Mouse (Mus musculus) R1 (cell line): ENCODE measurements at regions not wholly inside any gene's neighbourhood (a gene's known extent, or its start where the extent isn't known, plus 50 kb on each side); places are given as distances from the start of the nearest gene placed in this dataset.

Experiments
- DNase-seq: peaks from one replicate; pipeline ENCODE4 v3.0.0-alpha.2; 2018; ENCODE audit warnings: low read depth, low spot score

DNA sequence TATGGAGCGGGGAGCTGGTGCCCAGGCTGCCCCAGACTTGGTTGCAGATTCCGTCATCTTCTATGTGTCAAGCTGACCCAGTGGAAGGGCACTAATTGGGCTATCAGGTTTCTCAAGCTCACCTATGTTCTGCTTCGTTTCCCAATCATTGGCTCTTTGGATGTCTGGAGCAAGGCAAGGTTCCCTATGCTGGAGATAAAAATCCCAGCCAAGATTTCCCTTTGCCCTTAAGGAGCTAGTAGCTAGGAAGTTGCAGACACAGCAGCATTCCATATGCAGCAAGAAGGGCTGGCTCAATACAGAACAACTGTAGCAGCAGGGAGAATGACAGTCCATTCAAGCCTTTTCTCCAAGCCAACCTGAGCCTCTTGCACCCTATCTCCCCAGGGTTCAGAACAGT is 159.2 kb upstream of the Zfp706 start:
- DNase-seq: no peak

DNA sequence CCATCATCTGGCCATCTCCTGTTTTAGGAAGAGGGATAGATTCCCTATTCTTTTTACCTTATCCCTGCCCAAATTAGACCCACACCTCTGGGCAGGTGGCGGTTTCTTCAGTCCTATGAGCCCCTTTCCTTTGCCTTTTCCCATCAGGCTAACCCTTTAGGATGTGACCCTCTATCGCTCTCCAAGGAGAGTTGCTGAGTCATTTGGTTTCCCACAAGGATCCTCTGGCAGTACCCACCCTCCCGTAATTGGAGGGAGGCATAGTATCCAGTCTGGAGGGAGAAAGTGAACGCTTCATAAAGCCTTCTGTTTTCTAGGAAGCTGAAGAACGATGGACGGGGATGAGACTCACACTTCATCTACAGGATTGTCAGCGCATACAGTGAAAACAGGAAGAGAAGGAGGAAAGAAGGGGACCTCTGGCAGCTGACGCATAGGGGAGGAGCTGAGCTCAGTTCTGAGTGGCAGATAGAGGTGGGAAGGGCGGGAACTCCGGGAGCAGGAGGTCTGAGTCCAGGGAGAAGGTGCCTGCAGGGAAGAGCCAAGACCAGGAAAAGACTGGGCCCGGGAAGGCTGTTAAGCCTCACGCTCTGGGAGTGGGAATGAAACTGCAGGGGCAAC is 158.4 kb upstream of the Zfp706 start:
- peak; percentile 86 for DNase-seq

DNA sequence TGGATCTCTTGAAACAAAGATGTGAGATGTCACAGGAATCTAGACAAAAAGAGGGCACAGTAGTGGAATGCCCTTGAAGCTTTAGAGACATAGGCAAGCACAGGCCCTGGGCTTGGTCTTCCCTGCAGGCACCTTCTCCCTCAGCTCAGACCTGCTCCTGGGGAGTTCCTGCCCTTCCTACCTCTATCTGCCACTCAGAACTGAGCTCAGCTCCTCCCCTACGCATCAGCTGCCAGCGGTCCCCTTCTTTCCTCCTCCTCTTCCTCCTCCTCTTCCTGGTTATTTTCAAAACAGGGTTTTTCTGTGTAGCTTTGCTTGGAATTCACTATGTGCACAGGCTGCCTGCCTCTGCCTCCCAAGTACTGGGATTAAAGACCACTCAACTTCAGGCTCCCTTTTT is 157.6 kb upstream of the Zfp706 start:
- no peak for DNase-seq

DNA sequence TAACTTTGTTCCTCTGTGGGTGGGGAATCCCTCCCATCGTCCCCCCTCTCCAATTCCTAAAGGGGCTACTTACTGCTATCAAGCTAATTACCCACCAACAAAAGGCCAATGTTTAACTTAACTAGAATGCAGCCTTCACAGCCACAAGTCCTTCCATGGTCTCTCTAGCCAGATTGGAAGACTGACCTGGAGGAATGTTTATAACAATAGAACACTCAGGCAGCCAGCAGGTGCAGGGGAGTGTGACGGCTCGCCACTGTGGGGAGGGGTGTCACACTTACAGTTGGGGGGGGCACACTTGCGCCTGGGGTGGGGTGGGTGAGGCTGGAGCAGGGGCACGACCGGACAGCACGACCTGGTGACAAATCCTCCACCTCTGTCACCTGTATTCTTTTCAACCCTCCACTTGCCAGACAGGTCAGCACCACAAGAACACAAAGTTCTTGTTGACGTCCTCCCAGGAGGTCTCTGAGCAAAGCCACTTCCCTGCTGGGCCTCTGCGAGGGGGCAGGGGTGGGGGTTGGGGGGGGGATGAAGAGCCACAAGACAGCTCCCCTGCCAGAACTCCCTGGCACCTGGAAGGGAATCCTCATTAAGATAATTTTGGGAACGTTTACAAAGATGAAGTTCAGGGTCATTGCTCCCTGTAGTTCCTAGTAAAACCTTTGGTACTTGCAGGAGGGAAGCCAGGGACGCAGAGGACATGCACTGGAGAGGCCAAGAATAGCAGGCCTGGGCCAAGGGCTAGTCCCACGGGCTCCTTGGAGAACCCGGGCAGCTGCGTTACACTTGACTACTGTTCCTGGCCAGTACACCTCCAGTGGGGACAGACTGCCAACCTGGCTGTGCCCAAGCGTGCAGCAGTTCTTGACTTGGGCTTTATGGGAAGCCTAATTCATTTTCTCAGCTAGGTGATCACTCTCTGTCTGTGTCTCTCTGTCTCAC is 156.9 kb upstream of the Zfp706 start:
- DNase-seq: peak; percentile 35

DNA sequence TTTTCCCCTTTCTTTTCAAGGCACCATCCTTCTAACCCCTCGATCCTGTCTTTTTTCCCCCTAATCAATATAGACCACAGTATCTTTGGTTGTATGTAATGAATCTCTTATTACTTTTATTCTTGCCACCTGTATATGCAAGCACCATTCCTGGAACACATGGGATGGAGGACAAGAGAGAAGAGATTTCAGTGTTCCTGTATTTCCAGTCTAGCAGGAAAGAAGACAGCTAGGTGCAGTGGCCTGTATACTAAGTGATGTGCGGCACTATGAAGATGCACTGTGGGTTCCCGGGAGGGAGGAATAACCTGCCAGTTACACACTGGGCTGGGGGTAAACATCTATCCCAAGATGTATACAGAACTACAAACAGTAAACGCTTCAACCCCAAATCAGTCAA is 152.4 kb upstream of the Zfp706 start:
- DNase-seq: no peak

DNA sequence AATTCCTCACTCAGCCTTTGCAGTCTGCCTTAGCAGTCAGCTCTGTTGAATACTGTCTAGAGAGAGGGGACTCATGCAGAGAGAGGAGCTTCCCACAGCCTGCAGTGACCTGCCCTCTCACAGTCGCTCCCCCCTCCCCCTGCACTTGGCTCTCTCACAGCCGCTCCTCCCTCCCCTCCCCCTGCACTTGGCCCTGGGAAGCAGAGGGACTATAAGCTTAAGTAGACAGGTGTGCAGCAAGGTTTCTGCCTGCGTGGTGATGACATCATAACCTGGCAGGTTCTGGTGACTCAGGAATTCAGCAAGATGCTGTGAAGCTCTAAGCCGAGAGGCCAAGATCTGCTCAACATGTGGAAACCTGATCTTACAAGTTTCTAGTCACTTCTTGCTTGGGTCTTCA is 151.8 kb upstream of the Zfp706 start:
- peak; percentile 55 for DNase-seq

DNA sequence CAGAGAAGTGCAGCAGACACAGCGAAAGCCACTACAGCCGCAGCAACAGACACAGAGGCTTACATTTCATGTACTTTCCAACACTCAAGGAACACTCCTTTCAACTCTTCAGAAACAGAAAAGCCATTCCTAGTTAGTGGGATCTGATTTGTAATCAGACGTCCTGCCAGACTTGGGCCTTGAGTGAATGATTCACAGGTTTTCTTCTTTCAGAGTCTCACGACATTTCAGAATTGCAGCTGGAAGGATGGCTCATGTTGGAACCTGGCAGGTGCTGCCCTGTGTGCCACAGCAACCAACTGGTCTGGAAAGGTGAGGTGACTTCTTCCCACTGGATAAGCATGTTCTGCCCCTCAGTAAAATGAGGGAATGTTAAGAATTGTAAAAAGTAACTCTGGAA is 149.8 kb upstream of the Zfp706 start:
- DNase-seq: no peak

DNA sequence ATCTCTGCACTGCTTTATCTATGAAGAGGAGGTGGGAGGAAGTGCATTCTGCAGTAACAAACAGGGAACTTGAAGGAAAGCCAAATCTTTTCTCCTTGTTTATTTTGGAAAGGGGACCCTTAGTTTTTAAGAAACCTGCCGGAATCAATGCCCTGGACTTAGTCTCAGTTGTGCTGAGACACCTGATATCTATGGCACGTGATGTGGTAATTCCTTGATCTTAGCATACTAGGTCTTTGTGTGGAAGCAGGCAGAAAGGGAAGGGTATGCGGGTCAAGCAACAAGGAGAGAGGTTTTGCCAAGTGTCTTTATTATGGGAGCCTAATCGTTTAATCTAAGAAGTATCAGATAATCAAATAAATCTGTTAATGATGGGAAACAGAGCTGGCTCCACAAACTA is 147.4 kb upstream of the Zfp706 start:
- no peak for DNase-seq

DNA sequence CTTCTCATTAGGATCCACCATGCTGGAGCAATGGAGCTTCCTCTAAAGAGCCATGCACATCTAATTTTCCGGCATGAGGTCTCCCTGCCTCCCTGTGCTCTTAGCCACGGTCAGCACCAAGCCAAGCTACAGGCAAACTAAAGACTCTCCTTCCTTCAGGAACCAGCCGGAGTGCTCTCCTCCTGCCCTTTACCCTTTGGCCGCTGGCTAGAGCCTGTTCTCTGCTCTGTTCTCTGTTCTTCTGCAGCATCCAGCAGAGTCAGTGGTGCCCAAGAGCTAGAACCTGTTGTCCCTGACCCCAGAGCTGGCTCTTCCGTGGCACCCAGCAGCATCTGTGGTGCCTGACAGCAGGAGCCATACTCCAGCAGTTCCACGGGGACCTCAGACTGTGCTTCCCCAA is 145.6 kb upstream of the Zfp706 start:
- DNase-seq: no peak

DNA sequence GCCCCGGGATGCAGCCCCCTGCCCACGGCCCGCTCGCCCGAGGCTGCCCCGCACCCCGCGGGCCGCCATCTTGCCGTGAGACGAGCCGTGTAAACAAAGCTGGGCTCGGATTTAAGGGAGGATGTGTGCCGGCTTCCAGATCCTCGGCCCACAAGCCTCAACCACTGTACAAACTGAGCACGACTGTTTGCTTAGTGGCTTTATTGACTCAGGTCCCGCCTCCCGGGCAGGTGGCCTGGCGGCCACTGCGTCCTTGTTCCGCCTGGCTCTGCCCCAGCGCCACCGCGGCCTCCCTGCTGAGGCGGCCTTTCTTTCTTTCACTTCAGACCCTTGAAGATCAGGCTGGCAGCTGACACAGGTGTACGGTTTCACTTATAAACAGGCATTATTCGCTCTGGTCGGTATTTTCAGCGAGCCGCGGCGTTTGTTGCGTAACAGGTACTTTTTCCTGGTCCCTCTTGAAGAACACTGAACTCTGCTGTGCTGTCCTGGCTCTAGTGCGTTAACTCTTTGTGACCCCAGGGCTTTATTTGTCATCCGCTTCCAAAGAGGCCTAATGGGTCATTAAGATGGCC is 128.1 kb upstream of the Zfp706 start:
- peak; percentile 58 for DNase-seq

DNA sequence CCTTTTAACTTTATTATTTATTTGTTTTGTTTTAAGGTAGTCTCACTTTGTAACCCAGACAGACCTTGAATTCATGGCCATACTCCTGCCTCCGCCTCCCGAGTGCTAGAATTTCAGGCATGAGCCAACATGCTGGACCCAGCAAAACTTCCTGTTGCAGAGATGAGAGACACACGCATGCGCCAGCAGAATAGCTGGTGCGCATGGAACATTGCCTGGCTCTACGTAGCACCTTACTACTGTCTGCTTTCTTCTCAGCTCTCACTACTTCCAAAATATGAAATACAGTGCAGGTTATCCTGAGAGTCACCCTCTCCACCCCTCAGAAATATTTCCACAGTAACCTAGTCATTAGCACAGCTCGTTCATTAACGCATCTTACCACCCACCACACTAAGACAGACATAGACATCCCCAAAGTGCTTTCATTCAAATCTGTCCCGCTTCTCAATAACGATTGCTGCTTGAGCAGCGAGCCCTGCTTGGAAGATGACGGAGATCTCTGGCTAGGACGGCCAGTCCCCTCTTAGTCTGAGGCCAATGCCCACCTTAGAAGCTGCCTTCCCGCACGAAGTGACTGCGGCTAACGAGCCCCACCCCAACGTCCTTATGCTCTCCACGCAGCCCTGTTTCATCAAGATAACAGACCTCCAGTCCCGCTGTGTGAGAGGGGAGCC is 127.5 kb upstream of the Zfp706 start:
- DNase-seq: peak; percentile 48

DNA sequence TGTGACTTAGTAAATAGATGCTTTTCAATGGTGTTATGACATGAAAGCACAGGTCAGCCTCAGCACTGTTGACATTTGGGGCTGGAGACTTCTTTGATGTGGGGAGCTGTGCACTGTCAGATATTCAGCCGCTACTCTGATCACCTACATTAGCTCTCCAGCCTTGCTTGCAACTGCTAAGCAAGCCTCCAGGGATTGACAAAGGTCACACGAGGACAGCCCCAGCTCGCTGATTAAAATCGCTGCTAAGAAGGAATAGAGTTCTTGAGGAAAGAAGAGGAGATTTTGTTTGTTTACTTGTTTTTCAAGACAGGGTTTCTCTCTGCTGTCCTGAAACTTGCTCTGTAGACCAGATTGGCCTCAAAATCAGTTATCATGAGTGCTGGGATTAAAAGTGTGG is 126.8 kb upstream of the Zfp706 start:
- no peak for DNase-seq

DNA sequence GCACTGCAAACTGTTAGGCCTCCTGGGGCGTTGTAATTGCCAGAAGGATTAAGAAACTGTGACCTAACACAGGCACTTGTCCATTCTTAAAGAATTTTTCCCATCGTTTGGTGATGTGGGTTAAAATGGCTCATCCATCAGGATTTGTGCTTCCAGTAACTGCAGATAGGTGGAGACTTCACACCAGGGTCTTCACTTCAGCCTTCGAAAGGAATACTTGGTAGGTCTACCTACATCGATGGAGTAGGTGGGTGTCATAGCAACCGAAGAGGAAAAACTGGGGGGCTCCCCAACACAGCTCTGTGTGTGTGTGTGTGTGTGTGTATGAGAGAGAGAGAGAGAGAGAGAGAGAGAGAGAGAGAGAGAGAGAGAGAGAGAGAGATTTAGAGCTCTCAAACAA is 126.3 kb upstream of the Zfp706 start:
- peak; percentile 66 for DNase-seq

DNA sequence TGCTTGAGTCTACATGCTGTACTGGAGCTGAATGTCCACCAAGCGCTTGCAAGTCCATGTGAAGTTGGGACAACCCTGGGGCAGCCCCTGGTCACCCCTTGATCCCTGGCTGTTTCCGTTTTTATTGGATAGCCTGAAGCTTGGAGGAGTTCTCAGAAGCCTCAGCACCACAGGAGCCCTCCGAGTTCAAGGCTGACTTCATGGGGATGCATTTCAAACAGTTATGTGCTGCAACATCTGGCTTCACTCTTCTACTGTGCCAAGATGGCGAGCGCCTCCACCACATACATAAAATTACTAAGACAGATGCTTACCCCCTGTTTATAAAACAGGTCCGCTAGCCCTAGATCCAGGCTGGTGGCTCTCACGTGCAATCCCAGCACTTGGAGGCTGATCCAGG is 120.1 kb upstream of the Zfp706 start:
- DNase-seq: no peak

DNA sequence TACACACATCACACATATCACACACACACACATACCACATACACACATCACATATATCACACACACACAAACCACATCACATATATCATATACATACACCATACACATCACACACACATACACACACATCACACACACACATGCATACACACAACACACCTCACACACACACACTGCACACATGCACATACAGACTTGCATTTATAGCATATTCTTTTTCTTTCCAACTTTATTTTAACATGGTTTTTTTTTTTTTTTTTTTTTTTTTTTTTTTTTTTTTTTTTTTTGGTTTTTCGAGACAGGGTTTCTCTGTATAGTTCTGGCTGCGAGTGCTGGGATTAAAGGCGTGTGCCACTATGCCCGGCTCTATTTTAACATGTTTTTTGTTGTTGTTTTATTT is 119.6 kb upstream of the Zfp706 start:
- DNase-seq: no peak

DNA sequence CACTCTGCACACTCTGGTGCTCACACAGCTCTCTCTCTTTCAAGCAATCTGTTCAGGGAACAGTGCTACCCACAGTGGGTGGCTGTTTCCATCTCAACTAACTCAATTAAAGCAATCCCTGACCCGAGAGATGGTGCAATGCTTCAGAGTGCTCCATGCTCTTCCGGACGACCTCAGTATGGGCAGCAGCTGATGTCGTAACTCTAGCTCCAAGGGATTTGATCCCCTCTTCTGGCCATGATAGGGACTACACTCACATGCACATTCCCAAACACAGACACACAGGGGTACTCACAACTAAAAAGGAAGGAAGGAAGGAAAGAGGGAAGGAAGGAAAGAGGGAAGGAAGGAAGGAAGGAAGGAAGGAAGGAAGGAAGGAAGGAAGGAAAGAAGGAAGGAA is 118.2 kb upstream of the Zfp706 start:
- peak; percentile 69 for DNase-seq

DNA sequence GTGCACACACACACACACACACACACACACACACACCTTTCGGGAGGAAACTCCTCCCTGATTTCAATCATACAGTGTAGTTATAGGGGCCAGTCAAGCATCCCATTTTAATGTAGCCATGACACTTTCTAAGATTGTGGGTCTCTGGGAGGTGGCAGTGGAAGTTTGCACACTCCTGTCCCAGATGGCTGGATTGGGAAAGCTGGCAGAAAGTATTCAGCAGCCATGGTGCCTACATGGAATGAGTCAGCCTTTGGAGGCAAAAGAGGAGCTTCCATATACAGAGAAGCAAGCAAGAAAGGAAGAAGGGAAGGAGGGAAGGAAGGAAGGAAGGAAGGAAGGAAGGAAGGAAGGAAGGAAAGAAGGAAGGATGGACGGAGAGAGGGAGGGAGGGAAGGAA is 117.4 kb upstream of the Zfp706 start:
- no peak for DNase-seq

DNA sequence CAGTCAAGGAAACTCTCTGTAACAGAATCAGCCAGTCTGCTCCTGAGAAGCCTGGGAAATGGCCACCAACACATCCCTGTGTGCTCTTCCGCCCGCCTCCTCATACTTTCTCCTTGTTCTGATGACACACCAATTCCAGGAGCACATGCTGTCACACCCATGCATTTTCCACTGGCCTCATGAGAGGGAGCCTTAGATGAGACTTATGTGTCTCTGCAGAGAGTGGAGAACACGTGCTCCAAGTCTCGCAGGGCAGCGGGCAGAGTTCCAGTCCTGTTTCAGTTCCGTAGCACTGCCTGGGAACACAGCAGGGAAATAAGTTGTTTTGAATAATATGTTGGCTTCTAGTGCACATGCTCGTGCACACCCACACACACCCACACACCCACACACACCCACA is 116.7 kb upstream of the Zfp706 start:
- no peak for DNase-seq

DNA sequence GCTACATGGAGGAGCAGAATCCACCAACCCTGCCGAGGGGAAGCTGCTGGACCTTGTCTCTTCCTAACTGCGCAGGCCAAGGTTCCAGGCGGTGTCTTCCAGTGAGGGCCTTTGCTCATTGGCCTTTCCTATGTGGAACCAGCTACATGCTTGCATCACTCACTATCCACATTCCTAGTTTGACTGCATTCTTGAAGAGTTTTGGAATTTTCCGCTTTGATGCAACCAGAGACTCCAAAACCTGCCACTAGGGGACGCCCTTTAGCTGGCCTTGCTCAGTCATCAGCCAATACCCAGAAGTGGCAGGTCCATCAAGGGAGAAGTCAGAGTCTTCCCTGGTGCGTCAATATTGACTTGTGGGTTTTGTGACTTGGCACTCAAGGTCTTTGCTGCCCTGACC is 112.8 kb upstream of the Zfp706 start:
- peak; percentile 91 for DNase-seq

DNA sequence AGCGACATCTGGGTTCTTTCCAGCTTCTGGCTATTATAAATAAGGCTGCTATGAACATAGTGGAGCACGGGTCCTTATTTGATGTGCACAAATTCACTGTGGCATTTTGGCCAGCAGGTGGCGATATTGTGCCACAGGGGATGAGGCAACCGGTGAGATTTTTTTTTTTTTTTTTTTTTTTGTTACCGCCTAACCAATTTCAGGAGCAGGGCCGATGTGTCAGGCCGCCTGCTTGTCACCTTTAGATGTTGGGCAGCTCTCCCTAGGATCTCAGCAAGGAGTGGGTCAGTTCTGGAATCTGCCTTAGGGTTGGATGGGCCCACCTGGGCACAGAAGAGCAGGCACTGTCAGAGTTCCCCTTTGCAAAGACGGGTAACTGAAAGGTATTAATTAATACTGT is 106.5 kb upstream of the Zfp706 start:
- peak; percentile 76 for DNase-seq

DNA sequence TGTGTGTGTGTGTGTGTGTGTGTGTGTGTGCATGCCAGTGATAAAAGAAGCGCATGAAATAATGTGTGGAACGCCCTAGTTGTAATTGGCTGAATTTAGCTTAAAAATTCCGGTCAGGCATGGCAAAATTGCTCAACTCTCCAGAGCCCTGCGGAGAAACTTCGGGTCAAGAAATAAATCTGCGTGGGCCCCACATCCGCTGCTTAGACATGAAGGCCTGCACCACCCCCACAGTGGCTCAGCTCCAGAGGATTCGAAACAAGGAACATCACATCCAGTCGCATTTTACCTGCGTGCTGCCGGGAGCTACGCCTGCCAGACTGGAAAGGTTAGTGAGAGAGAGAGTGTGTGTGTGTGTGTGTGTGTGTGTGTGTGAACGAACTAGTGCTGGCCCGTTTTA is 102.9 kb upstream of the Zfp706 start:
- no peak for DNase-seq

DNA sequence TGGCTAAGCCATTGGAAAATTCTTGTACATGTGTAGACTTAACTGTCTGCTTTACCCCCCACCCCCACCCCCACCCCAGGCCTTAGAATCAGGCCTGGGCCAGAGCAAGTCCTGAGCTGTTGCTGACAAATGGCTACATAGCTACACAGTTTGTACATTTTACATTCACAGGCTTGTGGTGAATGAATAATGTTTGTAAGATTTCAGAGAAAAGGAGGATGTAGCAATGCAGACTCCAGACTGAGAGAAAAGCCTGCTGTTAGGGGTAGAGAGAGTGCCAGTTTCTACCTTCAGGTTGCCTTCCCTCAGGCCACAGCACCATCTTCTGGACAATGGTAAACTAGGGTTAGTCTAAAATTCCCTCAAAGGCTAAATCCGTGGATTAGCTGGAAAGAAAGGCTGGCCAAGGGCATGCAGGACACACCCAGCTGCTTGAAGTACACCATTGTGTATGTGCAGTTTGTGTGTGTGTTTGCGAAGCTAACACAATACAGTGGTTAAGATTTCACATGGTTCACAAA is 94.5 kb upstream of the Zfp706 start:
- DNase-seq: peak; percentile 63
